Mouse (Mus musculus) cerebellum, postnatal 4 days (tissue): Measurements from ENCODE around the gene Lyar.

Source experiments
- DNase-seq, 2 experiments: peaks; one replicate each; pipeline ENCODE4 v3.0.0; 2022; ENCODE audit warnings: low spot score in 2 of 2, mixed read lengths in 1 of 2

Lyar gene

DNA sequence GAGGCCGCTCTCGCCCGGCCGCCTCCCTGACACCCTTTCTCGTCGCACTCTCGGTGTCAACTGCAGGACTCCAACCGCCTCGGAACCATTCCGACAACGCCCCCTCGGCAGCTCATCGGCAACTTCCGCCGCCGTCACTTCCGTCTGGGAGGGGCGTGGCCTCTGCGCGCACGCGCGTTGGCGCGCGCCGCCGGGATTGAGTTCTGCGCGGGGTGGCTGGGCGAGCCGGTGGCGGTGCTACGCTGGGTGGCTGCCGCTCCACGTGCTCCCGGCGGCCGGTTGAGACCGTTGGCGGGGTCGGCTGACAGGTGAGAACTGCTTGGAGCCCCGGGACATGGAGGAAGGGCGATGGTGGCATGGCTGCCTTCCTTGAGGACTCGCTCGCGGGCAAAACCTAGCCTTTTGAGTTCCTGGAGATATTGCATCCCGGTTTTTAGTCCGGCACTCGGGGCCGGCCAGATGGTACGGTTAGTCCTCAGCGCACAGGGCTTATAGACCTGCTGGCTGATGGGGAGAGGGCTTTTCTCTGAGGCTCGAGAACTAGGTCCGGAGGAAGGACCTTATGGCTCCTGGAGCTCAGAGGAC is at the start of gene Lyar, which contains the start of gene Zbtb49:
TSS of gene Lyar (plus strand) at position 143 of the 585 bp plus-strand sequence.
TSS of gene Zbtb49 (minus strand) at position 130 of the 585 bp plus-strand sequence.
- peak; percentile 93 to 97 for DNase-seq

DNA sequence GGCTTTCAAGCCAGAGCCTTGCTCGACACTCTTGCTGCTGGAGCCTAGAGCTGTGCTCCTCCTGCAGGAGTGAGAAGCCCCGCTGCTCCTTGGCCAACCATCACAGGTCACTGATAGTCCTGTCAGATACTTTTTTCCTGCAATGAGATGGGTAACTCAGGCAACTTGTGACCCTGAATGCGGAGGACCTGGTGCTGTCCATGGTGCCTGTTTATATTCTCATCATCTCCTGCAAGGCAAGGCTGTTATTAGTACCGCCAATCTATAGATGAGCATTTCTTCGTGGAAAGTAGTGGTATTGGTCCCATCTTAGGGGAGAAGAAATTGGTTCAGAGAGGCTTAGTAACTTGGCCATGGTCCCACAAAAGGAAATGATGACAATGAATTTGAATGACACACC is 46.5 kb upstream of the Lyar start:
- no peak for DNase-seq

DNA sequence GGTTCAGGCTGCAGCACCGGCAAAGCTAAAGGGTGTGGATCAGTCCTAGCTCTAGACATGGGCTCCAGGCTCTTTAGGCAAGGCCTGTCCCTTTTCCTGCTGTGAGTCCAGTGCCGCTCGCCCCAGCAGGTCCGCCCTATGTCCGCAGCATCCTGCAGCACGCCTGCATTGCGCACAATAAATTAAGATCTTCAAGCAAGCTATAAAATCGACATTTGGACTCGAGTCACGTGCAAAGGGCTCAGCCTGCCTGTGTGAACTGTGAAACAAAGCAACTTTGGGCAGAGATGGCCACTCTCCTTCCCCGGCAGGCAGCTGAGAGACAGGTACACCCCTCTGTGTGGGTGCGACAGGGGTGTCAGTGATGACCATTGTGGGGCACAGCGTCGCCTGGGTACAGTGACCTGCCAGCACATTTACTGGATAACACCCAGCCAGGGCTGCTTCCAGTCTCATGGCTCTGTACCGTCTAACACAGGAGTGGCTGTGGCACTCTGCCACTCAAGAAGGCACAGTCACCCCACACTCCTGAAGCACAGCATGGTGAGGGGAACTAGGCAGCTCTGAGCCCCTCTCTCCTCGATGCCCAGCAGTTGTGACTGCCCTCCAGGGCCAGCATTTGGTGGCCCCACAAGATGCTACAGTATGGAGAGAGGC is 45.9 kb upstream of the Lyar start:
- DNase-seq, result no peak

DNA sequence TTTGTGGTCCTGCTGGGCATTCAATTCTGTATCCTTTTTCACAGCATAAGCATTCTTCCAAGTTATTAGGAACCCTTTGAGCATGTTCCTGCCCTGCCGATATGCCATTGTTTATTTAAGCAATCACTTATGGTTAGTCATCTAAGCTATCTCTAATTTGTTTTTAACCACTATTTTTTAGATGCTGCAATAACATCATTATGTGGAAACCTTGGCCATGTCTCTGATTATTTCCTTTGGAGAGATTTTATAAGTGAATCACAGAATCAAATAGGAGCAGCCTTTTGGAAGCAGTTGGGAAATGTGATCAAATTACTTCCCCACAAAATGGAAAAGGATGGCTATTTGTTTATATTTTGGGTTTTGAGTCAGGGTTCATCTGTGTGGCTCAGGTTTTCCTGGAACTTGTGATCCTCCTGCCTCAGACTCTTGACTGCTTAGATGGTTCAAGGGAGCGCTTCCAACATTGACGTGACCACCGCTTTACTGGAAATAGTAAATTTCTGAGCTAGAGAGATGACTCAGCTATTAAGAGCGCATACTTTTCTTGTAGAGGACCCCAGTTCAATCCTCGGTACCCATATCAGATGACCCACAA is 35.5 kb upstream of the Lyar start:
- DNase-seq, result no peak

DNA sequence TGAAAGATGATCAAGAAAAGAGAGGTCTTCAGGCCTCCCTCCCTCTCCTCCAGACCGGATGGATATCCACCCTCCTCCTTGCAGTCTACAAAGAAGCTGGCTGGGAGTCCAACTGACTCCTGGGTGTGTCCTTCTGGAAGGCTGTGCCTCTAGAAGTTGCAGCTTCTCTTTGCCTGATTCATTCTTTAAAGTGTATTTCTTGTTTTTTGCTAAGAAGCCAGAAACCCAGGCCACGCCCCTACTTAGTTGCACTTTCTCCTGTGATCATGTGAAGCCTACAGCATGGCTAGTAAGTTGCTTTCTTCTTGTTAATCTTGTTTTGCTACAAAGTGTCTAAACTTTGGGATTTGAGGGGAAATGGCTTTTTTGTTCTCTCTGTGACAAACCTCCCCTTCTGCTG is 33.3 kb upstream of the Lyar start:
- no peak for DNase-seq

DNA sequence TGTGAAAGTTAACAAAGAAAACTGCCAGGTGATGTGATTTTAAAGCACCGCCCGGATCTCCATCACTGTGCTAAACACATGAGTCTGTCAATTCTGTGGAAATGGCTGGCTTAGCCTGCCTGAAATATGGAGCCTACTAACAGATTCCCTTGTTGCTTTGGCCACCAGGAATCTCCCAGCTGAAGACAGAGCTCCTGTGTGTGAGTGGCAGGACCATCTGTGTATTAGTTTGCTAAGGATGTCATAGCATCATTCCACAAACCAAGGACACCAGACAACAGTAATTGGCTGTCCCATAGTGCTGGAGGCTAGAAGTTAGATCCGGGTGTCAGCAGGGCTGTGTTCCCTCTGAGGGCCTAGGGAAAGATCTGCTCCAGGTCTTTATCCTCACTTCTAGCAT is 29.4 kb upstream of the Lyar start:
- no peak for DNase-seq

DNA sequence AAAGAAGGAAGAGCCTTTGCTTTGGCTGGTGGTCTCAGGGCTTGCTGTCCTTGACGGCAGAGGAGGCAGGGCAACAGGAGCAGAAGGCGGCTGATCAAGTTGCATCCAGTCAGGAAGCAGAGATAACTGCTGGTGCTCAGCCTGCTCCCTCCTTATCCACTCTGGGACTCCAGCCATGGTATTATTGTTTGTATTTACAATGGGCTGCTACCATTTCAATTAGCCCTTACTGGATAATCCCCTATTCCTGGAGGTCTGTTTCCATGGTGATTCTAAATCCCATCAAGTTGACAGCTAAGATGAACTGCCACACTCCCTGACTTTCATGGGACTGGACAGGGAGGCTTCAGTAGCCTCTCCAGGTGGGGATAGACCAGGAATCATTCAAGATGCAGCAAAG is 25.3 kb upstream of the Lyar start:
- no peak for DNase-seq

DNA sequence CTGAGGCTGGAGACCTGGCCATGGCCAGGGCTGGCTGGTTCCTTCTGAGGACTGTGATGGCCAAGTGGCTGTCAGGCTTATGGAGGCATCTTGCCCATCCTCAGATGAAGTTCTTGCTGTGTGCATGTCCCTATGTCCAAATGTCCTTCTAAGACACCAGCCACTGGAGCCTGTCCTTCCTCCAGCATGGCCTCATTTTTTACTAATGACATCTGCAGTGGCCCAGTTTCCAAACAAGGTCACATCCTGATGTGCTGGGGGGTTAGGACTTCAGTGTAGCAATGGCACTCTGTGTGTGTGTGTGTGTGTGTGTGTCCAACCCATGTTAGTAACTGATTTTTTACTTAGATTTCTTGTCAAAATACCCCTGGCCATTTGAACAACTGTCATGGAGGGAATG is 24.3 kb upstream of the Lyar start:
- no peak for DNase-seq

DNA sequence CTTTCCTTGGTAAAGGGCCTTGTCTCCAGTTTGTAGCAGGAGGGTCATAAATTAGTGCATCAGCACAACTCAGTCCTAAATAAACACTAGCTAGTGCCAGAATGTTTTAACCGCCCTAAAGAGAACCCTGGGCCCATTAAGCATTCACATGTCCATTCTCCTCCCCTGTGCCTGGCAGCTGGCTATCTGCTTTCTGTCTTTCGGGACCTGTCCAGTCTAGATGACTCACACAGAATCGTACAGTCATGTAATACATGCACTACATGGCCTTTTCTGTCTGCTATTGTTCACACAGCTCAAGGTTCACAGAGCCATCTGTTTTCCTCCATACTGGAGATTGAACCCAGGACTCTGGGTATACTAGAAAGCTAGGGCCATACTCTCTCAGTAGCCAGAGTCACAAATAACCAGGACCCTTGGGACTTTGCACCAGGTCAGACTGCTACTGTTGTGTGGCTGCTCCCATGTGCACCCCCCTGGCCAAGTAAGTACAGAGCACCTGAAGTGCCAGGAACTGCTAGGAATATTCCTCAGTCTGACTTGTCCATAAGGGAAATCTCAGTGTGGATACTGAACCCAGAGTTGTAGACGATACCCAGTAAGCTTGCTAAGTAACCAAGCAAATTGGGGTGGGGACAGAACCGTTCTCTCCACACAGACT is 23.3 kb upstream of the Lyar start:
- no peak for DNase-seq

DNA sequence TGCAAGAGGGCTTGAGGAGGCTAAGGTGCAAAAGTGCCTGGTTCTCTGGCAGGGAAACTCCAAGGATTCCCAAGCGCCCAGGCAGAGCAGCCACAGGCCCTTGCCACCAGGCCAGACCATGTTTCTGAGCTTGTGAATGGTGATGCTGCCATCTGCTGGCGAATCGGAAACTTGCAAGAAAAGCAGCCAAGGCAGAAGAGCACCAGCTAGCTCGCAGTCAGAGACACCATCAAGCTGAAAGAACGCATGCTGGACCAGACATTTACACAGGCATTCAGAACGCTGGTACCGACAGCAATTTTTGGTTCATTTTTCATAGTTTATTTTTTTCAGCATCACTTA is 22.8 kb upstream of the Lyar start:
- DNase-seq, result peak; percentile 86 to 90

DNA sequence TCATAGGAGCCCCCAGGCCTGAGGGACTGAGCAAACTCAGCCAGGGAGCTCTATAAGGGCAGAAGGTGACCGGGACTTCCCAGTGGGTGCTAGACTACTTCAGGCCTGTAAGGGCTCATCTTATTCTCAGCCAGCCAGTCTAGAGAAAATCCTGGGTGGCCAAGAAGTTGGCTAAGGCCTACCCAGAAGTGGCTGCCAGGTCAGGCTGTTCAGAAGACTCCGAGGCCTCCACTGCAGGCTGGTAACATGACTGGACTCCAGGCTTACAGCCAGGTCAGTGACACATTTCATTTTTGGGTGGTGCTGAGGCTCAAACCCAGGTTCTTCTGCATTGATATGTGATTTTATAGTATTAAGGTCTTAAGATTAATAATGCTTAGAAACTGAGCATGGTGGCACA is 20.6 kb upstream of the Lyar start:
- no peak for DNase-seq

DNA sequence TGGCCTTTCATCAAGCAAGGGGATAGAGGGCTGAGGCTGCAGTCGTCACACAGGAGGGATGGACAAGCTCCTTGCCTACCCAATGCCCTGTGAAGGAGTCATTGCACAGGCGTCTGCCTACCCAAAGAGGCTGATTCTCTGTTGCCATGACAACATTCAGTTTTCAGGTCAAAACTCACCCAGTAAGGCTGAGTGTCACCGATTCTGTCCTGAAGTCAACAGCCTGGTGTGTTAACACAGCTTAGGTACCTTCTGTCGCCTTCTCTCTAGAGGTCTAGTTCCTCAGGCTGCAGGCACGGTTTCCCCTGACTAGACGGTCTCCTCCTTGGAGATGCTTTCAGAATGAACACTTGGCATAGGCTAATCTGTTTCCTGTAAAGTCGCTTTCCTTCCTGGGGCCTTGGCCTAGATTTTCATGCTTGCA is 15.0 kb upstream of the Lyar start:
- no peak for DNase-seq

DNA sequence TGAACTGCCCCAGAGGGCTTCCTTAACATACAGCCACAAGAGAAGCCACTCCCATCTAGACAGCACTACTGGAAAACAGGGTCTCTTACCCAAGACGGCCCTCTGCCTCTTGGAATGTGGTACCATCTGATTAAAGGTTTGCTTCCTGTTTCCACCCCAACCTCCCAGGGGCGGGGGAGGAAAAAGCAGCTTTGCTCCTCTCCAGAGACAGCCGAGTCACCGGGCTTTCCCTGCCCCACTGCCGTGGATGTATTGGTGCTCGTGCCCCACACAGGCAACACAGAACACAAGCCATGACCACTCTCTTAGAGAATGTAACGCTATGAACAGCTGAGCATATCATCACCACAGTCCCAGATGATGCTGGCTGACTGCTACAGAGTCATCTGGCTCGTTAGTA is 11.3 kb upstream of the Lyar start:
- no peak for DNase-seq

DNA sequence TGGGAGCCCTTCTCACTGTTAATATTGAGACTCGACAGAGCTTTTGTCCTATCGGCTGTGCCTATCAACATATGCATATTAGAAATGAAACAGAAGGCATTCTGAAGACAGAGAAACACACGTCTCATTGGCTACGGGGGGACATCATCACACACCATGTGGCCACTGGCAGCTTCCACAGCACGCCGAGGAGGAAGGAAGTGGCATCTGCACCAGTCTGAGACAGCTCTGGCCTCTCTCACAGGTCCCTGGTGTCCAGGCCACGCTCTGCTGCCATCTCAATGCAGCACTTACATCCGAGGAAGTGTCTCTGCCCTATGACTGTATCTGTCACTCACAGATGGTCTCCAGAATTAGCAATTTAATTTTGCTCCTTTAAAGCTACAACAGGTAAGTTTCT is 8.6 kb upstream of the Lyar start:
- DNase-seq, result no peak

DNA sequence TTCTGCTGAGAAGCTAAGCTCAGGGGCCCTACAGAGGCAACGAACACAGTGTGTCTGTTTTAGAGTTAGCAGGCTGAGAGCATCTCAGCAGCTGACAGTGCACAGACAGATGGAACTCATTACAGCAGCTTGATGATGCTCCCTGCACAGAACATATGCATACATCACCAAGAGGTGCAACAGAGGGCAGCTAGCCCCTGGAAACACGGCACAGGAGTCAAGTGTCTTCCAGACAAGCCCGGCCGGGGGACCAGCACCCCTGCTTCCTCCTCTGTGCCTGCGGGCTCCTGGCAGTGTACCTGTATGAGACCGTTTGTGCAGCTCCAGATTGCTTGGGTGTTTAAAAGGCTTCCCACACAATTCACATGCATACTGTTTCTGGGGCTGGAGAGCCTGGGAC is 7.3 kb upstream of the Lyar start:
- no peak for DNase-seq

DNA sequence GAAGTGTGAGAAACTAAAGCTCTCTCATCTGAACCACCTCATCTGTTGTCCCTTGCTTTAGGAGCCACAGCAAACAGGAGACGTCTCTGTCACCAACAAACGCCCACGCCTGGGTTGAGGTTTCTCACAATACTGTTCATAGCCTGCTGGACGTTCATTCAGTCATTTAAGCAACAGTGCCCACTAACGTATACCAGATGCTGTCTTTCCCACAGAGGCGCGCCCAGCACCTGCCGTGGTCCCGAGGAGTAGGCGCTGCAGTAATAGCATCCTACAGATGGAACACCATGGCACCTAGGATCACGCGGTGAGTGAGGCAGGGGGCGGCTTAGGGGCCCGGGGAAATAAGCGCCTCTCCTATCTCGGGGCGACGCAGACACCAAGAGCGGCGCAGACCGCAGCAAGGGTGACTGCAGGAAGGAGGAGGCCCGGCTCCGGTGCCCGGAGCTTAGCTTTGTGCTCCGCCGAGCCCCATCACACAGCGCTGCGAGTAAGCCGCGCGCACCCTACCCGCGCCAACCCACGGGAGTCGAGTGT is 431 bp upstream of the Lyar start:
- DNase-seq, result peak in 1 of 2 experiments; percentile 10

DNA sequence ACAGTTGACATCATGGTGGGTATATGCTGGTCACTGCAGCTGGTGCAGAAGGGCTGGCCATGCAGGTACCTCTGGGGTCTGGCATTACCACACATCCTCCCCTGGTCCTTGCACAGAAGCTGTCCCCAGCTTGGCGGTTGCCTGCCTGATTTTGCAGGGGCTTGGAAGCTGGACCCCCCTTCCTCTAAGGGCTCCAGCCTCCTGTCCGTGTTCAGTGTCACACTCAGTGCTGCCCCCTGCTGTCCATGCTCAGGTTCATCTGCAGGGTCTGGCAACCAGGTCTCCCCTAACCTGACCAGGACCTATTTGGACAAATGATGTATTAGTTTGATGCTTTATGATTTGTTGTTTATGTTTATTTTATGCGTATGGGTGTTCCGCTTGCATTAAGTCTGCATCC is 15.2 kb downstream of the Lyar start:
- DNase-seq, result peak in 1 of 2 experiments; percentile 56

DNA sequence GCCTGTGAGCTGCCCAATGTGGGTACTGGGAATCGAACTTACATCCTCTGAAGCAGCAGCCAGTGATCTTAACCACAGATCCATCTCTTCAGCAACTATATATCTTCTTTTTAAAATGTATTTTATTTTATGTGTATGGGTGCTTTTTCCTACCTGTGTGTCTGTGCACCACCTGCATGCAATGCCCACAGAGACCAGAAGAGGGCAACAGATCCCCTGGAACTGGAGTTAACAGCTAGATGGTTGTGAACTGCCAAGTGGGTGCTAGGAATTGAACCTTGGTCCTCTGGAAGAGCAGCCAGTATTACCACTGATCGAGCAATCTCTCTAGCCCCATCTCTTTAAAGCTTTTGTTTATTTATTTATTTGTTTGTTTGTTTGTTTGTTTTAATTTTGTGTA is 16.4 kb downstream of the Lyar start:
- DNase-seq, result no peak

DNA sequence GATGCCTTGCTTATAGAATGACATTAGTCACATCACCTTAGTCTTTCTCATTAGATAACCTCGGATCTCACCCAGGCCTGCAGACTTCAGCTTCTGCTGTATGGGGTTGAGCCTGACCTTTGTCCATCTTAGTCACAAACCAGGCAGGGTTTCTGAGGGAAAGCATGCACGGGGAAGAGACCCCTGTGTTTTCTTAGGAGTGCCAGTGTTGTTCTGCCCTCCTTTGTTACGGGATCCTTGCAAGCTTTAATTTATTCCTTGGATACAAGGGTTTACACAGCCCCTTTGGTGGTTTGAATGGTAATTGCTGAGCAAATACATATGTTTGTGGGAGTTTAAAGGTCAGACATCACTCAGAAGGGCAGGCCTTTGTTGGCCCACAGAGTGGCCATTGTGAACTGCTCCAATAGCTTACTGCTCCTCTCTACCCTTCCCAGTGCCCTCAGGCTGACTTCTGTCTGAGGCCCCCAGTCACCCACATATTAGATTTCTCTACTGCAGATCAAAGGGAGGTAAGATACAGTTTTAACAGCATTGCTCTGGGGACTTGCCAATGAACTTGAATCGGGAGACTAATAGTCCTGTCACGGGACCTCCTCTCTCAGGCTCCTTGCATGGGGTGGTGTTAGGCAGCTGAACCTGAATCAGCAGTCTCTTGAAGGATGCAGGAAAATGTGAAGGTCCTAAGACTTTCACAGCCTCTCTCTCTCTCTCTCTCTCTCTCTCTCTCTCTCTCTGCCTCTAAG is 20.6 kb downstream of the Lyar start:
- DNase-seq, result no peak

DNA sequence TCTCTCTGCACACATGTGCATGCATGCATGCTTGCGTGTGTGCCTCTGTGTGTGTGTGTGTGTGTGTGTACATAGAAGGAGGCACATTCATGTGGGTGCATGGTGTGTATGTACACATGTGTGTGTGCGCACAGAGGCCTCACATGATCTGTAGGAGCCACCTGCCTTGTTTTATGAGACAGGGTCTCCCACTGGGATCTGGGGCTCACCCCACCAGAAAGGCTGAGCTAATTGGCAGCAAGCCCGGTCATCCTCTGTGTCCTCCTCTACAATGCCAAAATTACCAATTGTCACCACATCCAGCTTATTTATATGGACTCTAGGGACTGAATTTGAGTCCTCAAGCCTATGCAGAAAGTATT is 21.2 kb downstream of the Lyar start:
- peak in 1 of 2 experiments; percentile 13 for DNase-seq

DNA sequence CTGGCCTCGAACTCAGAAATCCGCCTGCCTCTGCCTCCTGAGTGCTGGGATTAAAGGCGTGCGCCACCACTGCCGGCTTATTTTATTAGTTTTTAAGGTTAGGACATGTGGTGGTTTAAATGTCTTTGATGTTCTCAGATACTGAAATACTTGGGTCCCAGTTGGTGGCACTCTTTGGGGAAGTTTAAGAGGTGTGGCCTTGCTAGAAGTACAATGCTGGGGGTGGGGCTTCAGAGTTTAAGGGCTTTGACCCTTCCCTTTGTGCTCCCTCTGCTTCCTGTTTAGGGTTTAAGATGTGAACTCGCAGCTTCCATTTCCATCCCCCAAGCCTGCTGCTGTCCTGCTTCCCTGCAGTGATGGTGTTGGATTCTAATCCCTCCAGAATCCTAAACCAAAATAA is 21.7 kb downstream of the Lyar start:
- DNase-seq, result no peak

DNA sequence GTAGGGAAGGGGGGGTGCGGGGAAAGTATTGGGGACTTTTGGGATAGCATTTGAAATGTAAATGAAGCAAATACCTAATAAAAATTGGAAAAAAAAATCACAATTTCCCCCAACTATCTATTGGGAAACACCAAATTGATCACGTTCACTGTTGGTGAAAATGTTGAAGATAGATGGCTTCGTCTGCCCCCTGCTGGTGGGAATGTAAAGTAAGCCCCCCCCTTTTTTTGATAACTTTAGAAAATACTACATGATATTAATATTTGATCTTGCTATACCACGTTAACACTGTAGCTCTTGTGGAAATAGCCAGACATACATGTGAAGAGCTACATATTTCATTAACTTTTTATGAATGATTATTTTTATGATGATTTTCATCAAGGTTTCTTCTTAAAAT is 34.9 kb downstream of the Lyar start:
- DNase-seq, result no peak
